Mouse (Mus musculus): Measurements from ENCODE around the gene Cdkl3.

- TF ChIP-seq GATA1 (IDR thresholded peaks at IDR 0.05; ENCODE audit: borderline replicate concordance, low read length) (no peak), FLI1 (IDR thresholded peaks at IDR 0.05; ENCODE audit: low read length) (no peak)
These were observed 101.5 kb downstream of the Cdkl3 start for GRCm38 (mm10) chr11:52105503-52105902.

All from megakaryocyte, embryonic 14.5 days (primary cell).